Comparison of ENCODE assay signal across 16 mouse cellular contexts in the genomic region with DNA sequence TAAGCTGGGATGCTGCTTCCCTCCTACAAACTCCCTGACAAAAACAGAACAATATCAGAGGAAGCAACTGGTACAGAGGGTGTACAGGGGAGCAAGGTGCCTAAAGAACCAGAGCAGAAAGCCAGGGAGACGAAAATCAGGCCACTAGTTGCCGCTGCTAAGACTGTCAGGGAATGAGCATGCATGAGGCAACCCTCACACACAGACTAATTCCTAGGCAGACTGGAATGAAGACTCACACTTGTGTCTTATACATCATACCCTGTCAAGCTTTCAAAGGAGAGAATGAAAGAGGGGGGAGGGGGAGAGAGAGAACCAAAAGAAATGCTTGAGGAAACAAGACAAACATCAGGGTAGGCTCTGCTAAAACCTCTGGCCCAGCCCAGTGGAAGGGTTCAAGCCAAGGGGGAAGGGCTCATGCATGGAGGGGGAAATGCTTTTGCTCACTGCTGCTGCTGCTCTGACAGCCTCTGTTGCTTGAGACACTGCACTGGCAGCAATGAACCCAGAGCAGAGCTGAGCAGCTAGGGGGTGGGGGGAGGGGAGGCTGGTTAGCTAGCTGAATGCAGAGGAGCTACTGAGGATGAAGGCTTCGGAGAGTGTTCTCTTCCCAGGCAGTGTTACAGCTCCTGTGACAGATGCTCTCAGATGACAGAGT.
A peak's percentile ranks its signal among the peaks of the same experiment; 100 is the strongest.
DNase-seq lines count a peak whose midpoint lies in the region; ATAC-seq and TF ChIP-seq lines count a peak whose summit lies in the region.
"Had no signal": no experiment of that assay in that cellular context is flagged by ENCODE, and none has a peak within 500 bp of the region (broad histone marks: within the 10 kb centered on the region; RNA-seq: fewer than 3 reads in every experiment).

No protein-coding gene starts in this region.

- H3K4me3 ChIP-seq in midbrain, embryonic 10.5 days, result no peak overlapping the region
- no peak overlapping the region for H3K4me3 ChIP-seq in midbrain, embryonic 15.5 days
- no peak overlapping the region for H3K4me3 ChIP-seq in hindbrain, embryonic 12.5 days
- H3K4me3 ChIP-seq in neural tube, embryonic 12.5 days, result no peak overlapping the region
- no peak overlapping the region for H3K4me3 ChIP-seq in intestine, postnatal 0 days (ENCODE audit: low read depth, low read length)

- 38% methylated on average over 3 of the region's 3 CpGs for WGBS in midbrain, embryonic 10.5 days
- 43% methylated on average over 3 of the region's 3 CpGs for WGBS in midbrain, embryonic 15.5 days
- WGBS in hindbrain, embryonic 12.5 days, result 37% methylated on average over 3 of the region's 3 CpGs
- WGBS in neural tube, embryonic 12.5 days, result 51% methylated on average over 3 of the region's 3 CpGs
- 56% methylated on average over 3 of the region's 3 CpGs for WGBS in intestine, postnatal 0 days

- H3K27me3 ChIP-seq in midbrain, embryonic 10.5 days (ENCODE audit: low read depth, poor library complexity, severe bottlenecking), result no peaks in the 10 kb centered on the region
- no peaks in the 10 kb centered on the region for H3K27me3 ChIP-seq in midbrain, embryonic 15.5 days (replicated peaks)
- H3K27me3 ChIP-seq in hindbrain, embryonic 12.5 days, result no peaks in the 10 kb centered on the region
- H3K27me3 ChIP-seq in neural tube, embryonic 12.5 days (replicated peaks), result no peaks in the 10 kb centered on the region
- no peaks in the 10 kb centered on the region for H3K27me3 ChIP-seq in intestine, postnatal 0 days (replicated peaks; ENCODE audit: control insufficient read depth, insufficient read depth, low read length)

- H3K4me1 ChIP-seq in midbrain, embryonic 10.5 days, result peaks cover 10% of the 10 kb centered on the region
- H3K4me1 ChIP-seq in midbrain, embryonic 15.5 days, result no peaks in the 10 kb centered on the region
- H3K4me1 ChIP-seq in hindbrain, embryonic 12.5 days, result no peaks in the 10 kb centered on the region
- no peaks in the 10 kb centered on the region for H3K4me1 ChIP-seq in neural tube, embryonic 12.5 days
- no peaks in the 10 kb centered on the region for H3K4me1 ChIP-seq in intestine, postnatal 0 days (replicated peaks; ENCODE audit: control insufficient read depth, insufficient read depth, low read length)

- no peak for TF ChIP-seq CTCF in brain, embryonic 14.5 days (IDR thresholded peaks at IDR 0.05; ENCODE audit: borderline replicate concordance, extremely low read depth, insufficient read depth, insufficient read length)
- TF ChIP-seq CTCF in intestine, postnatal 0 days (IDR thresholded peaks at IDR 0.05; ENCODE audit: low read depth), result no peak

- H3K27ac ChIP-seq in midbrain, embryonic 10.5 days (replicated peaks), result peak overlapping the region; percentile 69
- H3K27ac ChIP-seq in midbrain, embryonic 15.5 days, result no peak overlapping the region
- H3K27ac ChIP-seq in hindbrain, embryonic 12.5 days, result no peak overlapping the region
- no peak overlapping the region for H3K27ac ChIP-seq in neural tube, embryonic 12.5 days
- H3K27ac ChIP-seq in intestine, postnatal 0 days (ENCODE audit: low read depth, low read length), result no peak overlapping the region

- H3K9ac ChIP-seq in midbrain, embryonic 15.5 days, result no peak overlapping the region
- H3K9ac ChIP-seq in hindbrain, embryonic 12.5 days, result no peak overlapping the region
- no peak overlapping the region for H3K9ac ChIP-seq in neural tube, embryonic 12.5 days
- no peak overlapping the region for H3K9ac ChIP-seq in intestine, postnatal 0 days (ENCODE audit: low read depth, low read length)
- H3K9ac ChIP-seq: liver, postnatal 0 days had no signal

- H3K4me2 ChIP-seq in midbrain, embryonic 15.5 days, result no peak overlapping the region
- H3K4me2 ChIP-seq in hindbrain, embryonic 12.5 days (replicated peaks), result no peak overlapping the region
- no peak overlapping the region for H3K4me2 ChIP-seq in neural tube, embryonic 12.5 days (replicated peaks)
- H3K4me2 ChIP-seq in intestine, postnatal 0 days (replicated peaks; ENCODE audit: low read depth), result no peak overlapping the region

- no peak for TF ChIP-seq POLR2A in brain, embryonic 14.5 days (IDR thresholded peaks at IDR 0.05; ENCODE audit: borderline replicate concordance, extremely low read depth, insufficient read depth, insufficient read length, poor library complexity, severe bottlenecking)

- no peak for ATAC-seq in midbrain, embryonic 15.5 days (replicated peaks)
- ATAC-seq in hindbrain, embryonic 12.5 days (ENCODE audit: low FRiP score), result peak; percentile 46; the same call in 1 of the 2 replicates
- ATAC-seq in neural tube, embryonic 12.5 days (ENCODE audit: low FRiP score, low read depth), result peak; percentile 29
- ATAC-seq in intestine, postnatal 0 days, result no peak
- ATAC-seq: inflammation-experienced regulatory T-cells, adult 6 months; liver, postnatal 0 days had no signal

- H3K9me3 ChIP-seq in midbrain, embryonic 10.5 days (replicated peaks), result no peaks in the 10 kb centered on the region
- no peaks in the 10 kb centered on the region for H3K9me3 ChIP-seq in midbrain, embryonic 15.5 days
- H3K9me3 ChIP-seq in hindbrain, embryonic 12.5 days (replicated peaks), result no peaks in the 10 kb centered on the region
- H3K9me3 ChIP-seq in neural tube, embryonic 12.5 days, result no peaks in the 10 kb centered on the region; the same call in 1 of the 2 replicates
- H3K9me3 ChIP-seq in intestine, postnatal 0 days (ENCODE audit: control insufficient read depth), result no peaks in the 10 kb centered on the region

- no peak for DNase-seq in midbrain, embryonic 10.5 days (ENCODE audit: low spot score)
- peak; percentile 9 for DNase-seq in brain, embryonic 14.5 days (ENCODE audit: low read depth)
- DNase-seq in layer of hippocampus, adult 8-10 months (ENCODE audit: low spot score in 2 of 2), result no peak
- DNase-seq: adrenal gland, postnatal 36 days; cerebellum, adult 9-10 months; gastrocnemius, postnatal 25 days; heart, postnatal 10 days; layer of hippocampus, postnatal 36 days; liver; liver, postnatal 0 days; right cerebral cortex, adult 18-20 months had no signal

- no peaks in the 10 kb centered on the region for H3K36me3 ChIP-seq in midbrain, embryonic 10.5 days
- no peaks in the 10 kb centered on the region for H3K36me3 ChIP-seq in midbrain, embryonic 15.5 days (replicated peaks)
- no peaks in the 10 kb centered on the region for H3K36me3 ChIP-seq in hindbrain, embryonic 12.5 days
- no peaks in the 10 kb centered on the region for H3K36me3 ChIP-seq in neural tube, embryonic 12.5 days
- no peaks in the 10 kb centered on the region for H3K36me3 ChIP-seq in intestine, postnatal 0 days (ENCODE audit: control insufficient read depth, insufficient read depth)

Comparison
In these comparisons a context has a peak if more than half of its experiments do, and no peak if none do; other contexts are left out.
1. ATAC-seq: peak in hindbrain, embryonic 12.5 days (single experiment) and neural tube, embryonic 12.5 days (single experiment); none in midbrain, embryonic 15.5 days (single experiment) and intestine, postnatal 0 days (single experiment).